ENCODE assay signal across 8 mouse cellular contexts in genomic region chr4:152476427-152477023, GRCm38 (mm10). TPM values are rescaled to one million over a fixed set of nuclear protein-coding genes. Genes with fewer than 3 reads are reported as not detected.
DNase-seq lines count a peak whose midpoint lies in the region; ATAC-seq and TF ChIP-seq lines count a peak whose summit lies in the region.

Nphp4 (plus strand) TSS chr4:152476706.

- H3K9ac ChIP-seq in kidney, postnatal 0 days (ENCODE audit: low read depth, low read length) = peak within 1 kb of the TSS; percentile 84; the same call in 1 of the 2 replicates
- H3K9ac ChIP-seq in embryonic facial prominence, embryonic 11.5 days (replicated peaks; ENCODE audit: low read length) = peak within 1 kb of the TSS; percentile 90
- H3K9ac ChIP-seq in midbrain, embryonic 12.5 days (replicated peaks) = peak within 1 kb of the TSS; percentile 71

- H3K36me3 ChIP-seq in kidney, postnatal 0 days (ENCODE audit: insufficient read depth, low read length) = no peaks in the 10 kb centered on the region
- H3K36me3 ChIP-seq in embryonic facial prominence, embryonic 11.5 days (replicated peaks; ENCODE audit: control insufficient read depth, insufficient read depth, low read depth, low read length) = no peaks in the 10 kb centered on the region
- peaks cover 9% of the 10 kb centered on the region; the same call in 1 of the 2 replicates for H3K36me3 ChIP-seq in midbrain, embryonic 12.5 days

- no peak within 1 kb of the TSS for H3K27ac ChIP-seq in kidney, postnatal 0 days
- no peak within 1 kb of the TSS for H3K27ac ChIP-seq in embryonic facial prominence, embryonic 11.5 days (replicated peaks; ENCODE audit: low read depth, low read length)
- H3K27ac ChIP-seq in midbrain, embryonic 12.5 days (replicated peaks) = 0 out of 2 replicates have a peak within 1 kb of the TSS, but pooled peaks have one; percentile 69

- ATAC-seq in kidney, postnatal 0 days (replicated peaks; ENCODE audit: low FRiP score, low read depth) = no peak
- no peak for ATAC-seq in embryonic facial prominence, embryonic 11.5 days (replicated peaks; ENCODE audit: insufficient number of reproducible peaks, low FRiP score, low TSS enrichment, low read depth)
- no peak for ATAC-seq in midbrain, embryonic 12.5 days (ENCODE audit: low FRiP score, low read depth)

- H3K27me3 ChIP-seq in kidney, postnatal 0 days (ENCODE audit: insufficient read depth, low read length) = no peaks in the 10 kb centered on the region
- H3K27me3 ChIP-seq in embryonic facial prominence, embryonic 11.5 days (ENCODE audit: control insufficient read depth, insufficient read depth, low read length) = peaks cover 9% of the 10 kb centered on the region
- H3K27me3 ChIP-seq in midbrain, embryonic 12.5 days = peaks cover 24% of the 10 kb centered on the region

- DNase-seq in kidney, postnatal 0 days (ENCODE audit: low spot score) = no peak
- no peak for DNase-seq in kidney, postnatal 4 days
- peak; percentile 8 for DNase-seq in NIH3T3 (ENCODE audit: low read depth)
- no peak for DNase-seq in embryonic facial prominence, embryonic 11.5 days (ENCODE audit: low spot score)
- no peak for DNase-seq in layer of hippocampus, adult 8-10 months (ENCODE audit: low spot score in 2 of 2)
- no peak for DNase-seq in urinary bladder, postnatal 10 days (ENCODE audit: low spot score)
- no peak for DNase-seq in frontal cortex, postnatal 14 days (ENCODE audit: low spot score in 2 of 2)

- no peak for TF ChIP-seq CTCF in kidney, postnatal 0 days (IDR thresholded peaks at IDR 0.05; ENCODE audit: low read depth)

- 3% methylated on average over 18 of the region's 18 CpGs for WGBS in kidney, postnatal 0 days
- 2% methylated on average over 18 of the region's 18 CpGs for WGBS in embryonic facial prominence, embryonic 11.5 days
- WGBS in midbrain, embryonic 12.5 days = 2% methylated on average over 18 of the region's 18 CpGs

- peak within 1 kb of the TSS; percentile 88 for H3K4me2 ChIP-seq in kidney, postnatal 0 days (ENCODE audit: low read length)
- H3K4me2 ChIP-seq in embryonic facial prominence, embryonic 11.5 days (ENCODE audit: low read depth, low read length) = peak within 1 kb of the TSS; percentile 53
- peak within 1 kb of the TSS; percentile 71 for H3K4me2 ChIP-seq in midbrain, embryonic 12.5 days (replicated peaks)

- H3K4me3 ChIP-seq in kidney, postnatal 0 days (replicated peaks; ENCODE audit: low read depth, low read length) = peak within 1 kb of the TSS; percentile 82
- peak within 1 kb of the TSS; percentile 70 for H3K4me3 ChIP-seq in embryonic facial prominence, embryonic 11.5 days (ENCODE audit: low read depth, low read length)
- H3K4me3 ChIP-seq in midbrain, embryonic 12.5 days = peak within 1 kb of the TSS; percentile 70

- H3K9me3 ChIP-seq in kidney, postnatal 0 days (replicated peaks; ENCODE audit: low read length) = no peaks in the 10 kb centered on the region
- H3K9me3 ChIP-seq in embryonic facial prominence, embryonic 11.5 days (replicated peaks; ENCODE audit: control insufficient read depth, low read length) = no peaks in the 10 kb centered on the region
- peaks cover 13% of the 10 kb centered on the region; the same call in 1 of the 2 replicates for H3K9me3 ChIP-seq in midbrain, embryonic 12.5 days

- H3K4me1 ChIP-seq in kidney, postnatal 0 days (replicated peaks; ENCODE audit: insufficient read depth, low read length) = peaks cover 13% of the 10 kb centered on the region; the same call in 1 of the 2 replicates
- H3K4me1 ChIP-seq in embryonic facial prominence, embryonic 11.5 days (ENCODE audit: control insufficient read depth, insufficient read depth, low read length) = peaks cover 3% of the 10 kb centered on the region
- peaks cover 19% of the 10 kb centered on the region for H3K4me1 ChIP-seq in midbrain, embryonic 12.5 days

RNA-seq across cellular contexts. Expression of gene Nphp4, which starts in this region (rescaled TPM):
- 1.7 and 2.2 TPM in 2 replicates for polyA plus RNA-seq in kidney, postnatal 0 days (2015; fragmentation: Nextera tagmentation; extraction: Ambion mirVana)
- 2.2 and 2.9 TPM in 2 replicates for polyA plus RNA-seq in embryonic facial prominence, embryonic 11.5 days (2014; fragmentation: Nextera tagmentation; extraction: Ambion mirVana)
- total RNA-seq in layer of hippocampus, adult 8-10 months (2022) = 10 to 100 TPM; 27.9 to 32.3 (median 29.3) TPM
- 7.9 and 8.1 TPM in 2 replicates for polyA plus RNA-seq in midbrain, embryonic 12.5 days (2016; fragmentation: Nextera tagmentation; extraction: Ambion mirVana)
